Mouse (Mus musculus) hematopoietic stem cell, adult 5-6 weeks (primary cell): ENCODE measurements around the gene Mrpl43. TPM values are rescaled to one million over a fixed set of nuclear protein-coding genes. Genes with fewer than 3 reads are reported as not detected.

ENCODE experiments used
- total RNA-seq: library from RNA; stranded (forward); fragments of 172-1452, 232-1000 nt; gene quantifications from 2 replicates; pipeline ENCODE4 v1.2.3, GENCODE M21; 2017

The Mrpl43 gene
- total RNA-seq, 1 experiment from 2014 or later = 14.6 TPM

Other genes with a start within 250 kb of the Mrpl43 start
- gene Slf2, start 75.3 kb downstream of the Mrpl43 start, total RNA-seq = 59.2 and 61.2 TPM in 2 replicates
- 0.19 and 2.2 TPM in 2 replicates for gene Sema4g, start 17.3 kb downstream of the Mrpl43 start, total RNA-seq
- gene Twnk, start 779 bp downstream of the Mrpl43 start, total RNA-seq = 26.6 and 31.0 TPM in 2 replicates
- 25.8 and 29.3 TPM in 2 replicates for gene Lzts2, start 8.0 kb upstream of the Mrpl43 start, total RNA-seq
- gene Pdzd7, start 39.3 kb upstream of the Mrpl43 start, total RNA-seq = not detected in 2 replicates
- 12.0 and 16.0 TPM in 2 replicates for gene Sfxn3, start 41.1 kb upstream of the Mrpl43 start, total RNA-seq
- gene Kazald1, start 68.8 kb upstream of the Mrpl43 start, total RNA-seq = 0.45 and 1.4 TPM in 2 replicates
- not detected in 2 replicates for gene Tlx1, start 144.2 kb upstream of the Mrpl43 start, total RNA-seq
- not detected in 2 replicates for gene Lbx1, start 229.4 kb upstream of the Mrpl43 start, total RNA-seq